Mouse (Mus musculus) thymus, adult 18-20 months (tissue): ENCODE results near the gene Cd79b.
A peak's percentile ranks its signal among the peaks of the same experiment; 100 is the strongest.

ENCODE experiments used
- DNase-seq, 2 experiments: peaks; one replicate each; pipeline ENCODE4 v3.0.0; 2022; ENCODE audit warnings: mixed read lengths in 2 of 2

Gene Cd79b

GRCm38 (mm10) chr11:106271794-106272643 is 42.5 kb downstream of the Cd79b start:
- DNase-seq: peak; percentile 40 to 48

- DNase-seq: no peak
Measured at GRCm38 (mm10) chr11:106271131-106271793, 43.3 kb downstream of the Cd79b start.

GRCm38 (mm10) chr11:106269060-106269431 is 45.5 kb downstream of the Cd79b start:
- DNase-seq: peak; percentile 71 to 81

- DNase-seq: no peak
Measured at GRCm38 (mm10) chr11:106268326-106269059, 46.1 kb downstream of the Cd79b start.

- no peak for DNase-seq
Measured at GRCm38 (mm10) chr11:106267871-106268270, 46.7 kb downstream of the Cd79b start.

DNA sequence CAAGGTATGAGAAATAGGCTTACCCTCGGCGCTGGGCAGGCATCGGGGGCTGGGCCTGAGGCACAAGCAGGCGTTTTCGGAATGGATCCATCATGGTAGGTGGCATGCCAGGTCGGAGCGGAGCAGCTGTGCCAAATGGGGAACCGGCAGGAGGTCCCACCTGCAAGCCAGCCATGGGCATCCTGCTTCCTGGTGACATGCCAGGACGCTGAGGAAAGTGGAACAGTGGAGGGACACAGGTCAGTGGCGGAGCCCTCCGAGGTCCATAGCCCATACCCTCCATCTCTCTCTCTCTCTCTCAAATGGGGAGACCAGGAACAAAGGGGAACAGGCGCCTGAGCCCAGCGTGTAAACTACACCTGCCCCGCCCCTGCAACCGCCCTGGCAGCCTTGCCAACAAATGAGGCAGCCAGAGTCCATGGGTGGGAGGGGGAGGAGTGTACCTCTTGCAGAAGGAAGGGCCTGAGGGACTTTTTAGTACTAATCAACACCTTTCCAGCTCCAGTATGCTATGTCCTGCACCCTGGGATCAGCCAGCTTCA is 47.2 kb downstream of the Cd79b start:
- DNase-seq: no peak

GRCm38 (mm10) chr11:106266431-106266830 is 48.1 kb downstream of the Cd79b start:
- no peak for DNase-seq

GRCm38 (mm10) chr11:106265570-106265969 is 49.0 kb downstream of the Cd79b start:
- no peak for DNase-seq

GRCm38 (mm10) chr11:106264988-106265387 is 49.6 kb downstream of the Cd79b start:
- DNase-seq: no peak

GRCm38 (mm10) chr11:106263963-106264362 is 50.6 kb downstream of the Cd79b start:
- no peak for DNase-seq
